Mouse (Mus musculus): ENCODE measurements around the gene Fgfr2.

DNA sequence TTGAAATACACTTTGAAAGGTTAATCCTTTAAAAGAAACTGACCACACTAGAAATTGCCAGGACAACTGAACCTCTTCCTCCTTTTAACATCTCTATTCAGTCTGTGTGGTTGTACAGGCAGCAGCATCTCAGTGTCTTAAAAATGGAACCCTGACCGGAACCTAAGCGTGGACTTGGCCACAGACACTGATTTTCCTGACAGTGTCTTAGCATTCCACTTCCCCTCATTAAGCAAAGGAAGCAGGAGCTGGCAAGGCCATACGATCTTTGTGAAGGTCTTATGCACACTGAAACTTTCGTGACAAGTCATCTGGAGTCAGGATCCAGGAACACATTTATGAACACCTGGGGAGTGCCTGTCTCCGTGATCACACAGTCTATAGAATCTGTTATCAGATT, 339.0 kb downstream of the Fgfr2 start:
- TF ChIP-seq CTCF (IDR thresholded peaks at IDR 0.05; ENCODE audit: extremely low read depth, insufficient read length, insufficient replicate concordance, low read depth, low read length) (no peak), POLR2A (IDR thresholded peaks at IDR 0.05; ENCODE audit: low read depth, low read length) (no peak)

Measured in small intestine, adult 2 months (tissue).